Mouse (Mus musculus) hindbrain, embryonic 13.5 days (tissue): ENCODE results near the gene Fam3a. TPM values are rescaled to one million over a fixed set of nuclear protein-coding genes. Genes with fewer than 3 reads are reported as not detected.

ENCODE experiments used
- ATAC-seq: fragments of 200-750 bp; cut with Nextera tagmentation; 2 replicates; pipeline ENCODE4 v1.8.0; 2017; ENCODE audit warnings: moderate TSS enrichment; ENCODE audit not compliant: low FRiP score
- H3K27ac ChIP-seq: fragments of 300-500 bp; sonication (generic); 2 replicates; pipeline ENCODE4 v1.5.1; 2015; ENCODE audit warnings: inconsistent platforms, mild to moderate bottlenecking, moderate library complexity
- H3K27me3 ChIP-seq: fragments of 300-500 bp; sonication (generic); 2 replicates; pipeline ENCODE4 v1.6.1; 2015; ENCODE audit warnings: mild to moderate bottlenecking, inconsistent platforms
- H3K36me3 ChIP-seq: fragments of 300-500 bp; sonication (generic); 2 replicates; pipeline ENCODE4 v1.6.1; 2015; ENCODE audit warnings: mild to moderate bottlenecking, inconsistent platforms
- H3K4me1 ChIP-seq: fragments of 300-500 bp; sonication (generic); replicated peaks from 2 replicates; pipeline ENCODE4 v1.6.1; 2015; ENCODE audit warnings: inconsistent platforms
- H3K4me2 ChIP-seq: fragments of 300-500 bp; sonication (generic); 2 replicates; pipeline ENCODE4 v1.6.1; 2015; ENCODE audit warnings: inconsistent platforms, mild to moderate bottlenecking, moderate library complexity
- H3K4me3 ChIP-seq: fragments of 300-500 bp; sonication (generic); 2 replicates; pipeline ENCODE4 v1.5.1; 2015; ENCODE audit warnings: mild to moderate bottlenecking, inconsistent platforms
- H3K9ac ChIP-seq: fragments of 300-500 bp; sonication (generic); 2 replicates; pipeline ENCODE4 v1.6.1; 2015; ENCODE audit warnings: mild to moderate bottlenecking, inconsistent platforms
- H3K9me3 ChIP-seq: fragments of 300-500 bp; sonication (generic); 2 replicates; pipeline ENCODE4 v1.6.1; 2016; ENCODE audit warnings: inconsistent platforms
- WGBS: fragments of 180-500 bp; shearing (Covaris S2); methylation state at CpG from one replicate; pipeline ENCODE4 v1.1.7; 2015; 5-methylcytosine and 5-hydroxymethylcytosine counted together
- polyA plus RNA-seq: library from polyadenylated mRNA; unstranded; fragments of >200 nt; fragmentation: Nextera tagmentation; extraction: Ambion mirVana; gene quantifications from 2 replicates; pipeline ENCODE4 v1.2.1, GENCODE M21; 2015

The Fam3a gene
- polyA plus RNA-seq = 36.3 and 36.5 TPM in 2 replicates

GRCm38 (mm10) chrX:74392535-74393443 lies at the start of gene Fam3a, which contains the start of gene Ikbkg:
Gene Fam3a (minus strand): TSS chrX:74393272.
Gene Ikbkg (plus strand): TSS chrX:74393290.
- H3K9ac ChIP-seq = peak within 1 kb of the TSS; percentile 78
- peak within 1 kb of the TSS; percentile 51 for H3K4me3 ChIP-seq
- no peaks in the 10 kb centered on the region for H3K36me3 ChIP-seq
- H3K4me1 ChIP-seq = peaks cover 7% of the 10 kb centered on the region
- peak within 1 kb of the TSS; percentile 88 for H3K27ac ChIP-seq
- H3K9me3 ChIP-seq = no peaks in the 10 kb centered on the region
- WGBS = 22% methylated on average over 30 of the region's 30 CpGs
- H3K4me2 ChIP-seq = peak within 1 kb of the TSS; percentile 65
- H3K27me3 ChIP-seq = no peaks in the 10 kb centered on the region
- ATAC-seq = peak; percentile 100

DNA sequence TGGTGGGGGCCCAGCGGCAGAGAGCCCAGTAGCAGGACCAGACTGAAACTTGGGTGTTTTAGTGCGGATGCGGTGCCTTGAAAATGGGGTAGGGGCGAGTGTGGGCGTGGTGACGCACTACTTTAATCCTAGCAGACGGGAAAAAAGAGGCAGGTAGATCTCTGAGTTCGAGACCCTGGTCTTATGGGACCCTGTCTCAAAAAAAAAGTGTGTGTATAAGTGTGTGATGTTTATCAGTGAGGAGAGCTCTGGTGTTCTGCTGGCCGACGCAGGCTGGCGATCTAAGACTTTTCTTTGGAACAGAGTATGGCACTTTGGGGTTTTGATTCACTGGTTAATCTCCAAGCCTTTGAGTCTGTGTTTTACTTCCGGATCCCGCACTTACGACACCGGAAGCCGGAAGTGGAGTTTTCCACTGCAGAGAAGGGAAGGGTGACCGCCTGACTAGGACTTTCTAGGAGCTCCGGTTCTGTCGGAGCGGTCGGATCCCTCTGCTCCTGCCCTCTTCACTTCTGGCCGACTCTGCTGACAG lies 36.3 kb upstream of the Fam3a start:
- ATAC-seq = peak; percentile 72
- Histone ChIP-seq H3K9me3 (no peaks in the 10 kb centered on the region), H3K36me3 (peaks cover 17% of the 10 kb centered on the region), H3K4me1 (peaks cover 13% of the 10 kb centered on the region), H3K4me2 (peak overlapping the region; percentile 55), H3K9ac (peak overlapping the region; percentile 68), H3K4me3 (peak overlapping the region; percentile 53), H3K27me3 (no peaks in the 10 kb centered on the region), H3K27ac (peak overlapping the region; percentile 89)
- WGBS = 25% methylated on average over 22 of the region's 22 CpGs

GRCm38 (mm10) chrX:74428826-74429276 lies 35.8 kb upstream of the Fam3a start, which contains the start of gene G6pdx:
Gene G6pdx (minus strand): TSS chrX:74429194.
- H3K4me2 ChIP-seq = peak within 1 kb of the TSS; percentile 55
- H3K4me3 ChIP-seq = peak within 1 kb of the TSS; percentile 53
- peaks cover 13% of the 10 kb centered on the region for H3K4me1 ChIP-seq
- peaks cover 12% of the 10 kb centered on the region for H3K36me3 ChIP-seq
- H3K27me3 ChIP-seq = no peaks in the 10 kb centered on the region
- peak; percentile 88 for ATAC-seq
- peak within 1 kb of the TSS; percentile 68 for H3K9ac ChIP-seq
- H3K9me3 ChIP-seq = no peaks in the 10 kb centered on the region
- 22% methylated on average over 25 of the region's 25 CpGs for WGBS
- peak within 1 kb of the TSS; percentile 89 for H3K27ac ChIP-seq

DNA sequence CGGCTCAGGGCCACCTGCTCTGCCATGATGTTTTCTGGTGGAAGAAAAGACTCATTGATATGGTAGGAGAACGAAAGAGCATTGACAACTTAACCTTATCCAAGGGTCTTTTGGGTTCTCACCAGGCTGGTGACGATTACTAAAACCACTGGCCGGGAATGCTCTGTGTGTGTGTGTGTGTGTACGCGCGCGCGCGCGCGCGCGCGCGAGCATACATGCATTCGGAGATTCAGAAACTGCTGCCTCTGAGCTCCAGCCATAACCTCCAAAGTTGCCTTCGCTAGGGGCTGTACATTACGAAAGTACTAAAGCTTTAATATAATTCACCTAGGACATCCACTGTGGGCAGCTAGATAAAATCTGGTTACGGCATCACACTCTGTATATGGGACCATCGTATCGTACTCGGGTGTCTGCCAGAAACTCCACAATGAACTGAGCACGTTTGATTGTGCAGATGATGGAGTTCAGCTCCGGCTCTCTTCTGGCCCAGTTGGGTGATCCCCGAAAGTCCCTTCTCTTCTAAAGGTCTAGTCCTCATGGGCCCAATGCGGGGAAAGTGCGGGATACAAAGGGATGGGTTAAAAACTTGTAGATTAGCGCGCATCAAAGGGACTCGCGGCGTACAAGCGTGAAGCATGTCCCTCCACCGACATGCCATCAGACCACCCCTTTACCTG lies 35.2 kb upstream of the Fam3a start:
- Histone ChIP-seq H3K36me3 (peaks cover 8% of the 10 kb centered on the region), H3K27ac (peak overlapping the region; percentile 89), H3K9me3 (no peaks in the 10 kb centered on the region), H3K4me3 (peak overlapping the region; percentile 53), H3K4me2 (peak overlapping the region; percentile 55), H3K9ac (peak overlapping the region; percentile 65), H3K27me3 (no peaks in the 10 kb centered on the region), H3K4me1 (peaks cover 13% of the 10 kb centered on the region)
- peak; percentile 61 for ATAC-seq
- 31% methylated on average over 35 of the region's 35 CpGs for WGBS

- H3K27me3 ChIP-seq = no peaks in the 10 kb centered on the region
- no peak overlapping the region for H3K4me3 ChIP-seq
- no peak for ATAC-seq
- H3K4me2 ChIP-seq = no peak overlapping the region
- H3K36me3 ChIP-seq = no peaks in the 10 kb centered on the region; the same call in 1 of the 2 replicates
- H3K9me3 ChIP-seq = no peaks in the 10 kb centered on the region
- WGBS = 92% methylated on average over 3 of the region's 3 CpGs
- no peak overlapping the region for H3K9ac ChIP-seq
- no peak overlapping the region for H3K27ac ChIP-seq
- H3K4me1 ChIP-seq = peaks cover 13% of the 10 kb centered on the region
Measured at GRCm38 (mm10) chrX:74427116-74427515, 34.0 kb upstream of the Fam3a start.

- Histone ChIP-seq H3K4me3 (no peak overlapping the region), H3K9me3 (no peaks in the 10 kb centered on the region), H3K4me2 (no peak overlapping the region), H3K27ac (no peak overlapping the region), H3K9ac (no peak overlapping the region), H3K36me3 (no peaks in the 10 kb centered on the region; the same call in 1 of the 2 replicates), H3K4me1 (peaks cover 13% of the 10 kb centered on the region), H3K27me3 (no peaks in the 10 kb centered on the region)
- ATAC-seq = no peak
- 76% methylated on average over 1 of the region's 1 CpGs for WGBS
Measured at GRCm38 (mm10) chrX:74426256-74426655, 33.2 kb upstream of the Fam3a start.

DNA sequence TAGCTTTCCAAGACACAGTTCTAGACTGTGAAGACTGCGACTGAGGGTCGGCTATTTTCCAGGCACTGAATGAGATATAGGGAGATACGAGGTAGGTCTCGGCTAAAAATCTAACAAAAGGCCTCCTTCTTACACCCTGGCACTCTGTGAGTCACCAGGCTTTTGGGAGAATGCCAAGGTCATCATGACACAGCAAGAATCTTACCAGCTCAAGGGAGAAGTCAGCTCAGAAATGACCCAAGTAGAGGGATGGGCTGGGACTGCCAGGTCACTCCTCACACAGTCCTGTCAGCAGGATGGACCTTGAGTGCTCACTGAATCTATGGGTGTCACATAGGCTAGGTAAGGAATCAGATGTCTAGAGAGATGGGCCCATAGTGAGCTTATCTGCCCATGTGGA lies 32.1 kb upstream of the Fam3a start:
- H3K4me1 ChIP-seq = peaks cover 11% of the 10 kb centered on the region
- no peaks in the 10 kb centered on the region for H3K27me3 ChIP-seq
- H3K9ac ChIP-seq = no peak overlapping the region
- no peak for ATAC-seq
- 92% methylated on average over 4 of the region's 4 CpGs for WGBS
- no peak overlapping the region for H3K4me3 ChIP-seq
- H3K27ac ChIP-seq = no peak overlapping the region
- H3K9me3 ChIP-seq = no peaks in the 10 kb centered on the region
- no peak overlapping the region for H3K4me2 ChIP-seq
- no peaks in the 10 kb centered on the region; the same call in 1 of the 2 replicates for H3K36me3 ChIP-seq

- Histone ChIP-seq H3K4me3 (no peak overlapping the region), H3K4me2 (no peak overlapping the region), H3K36me3 (no peaks in the 10 kb centered on the region; the same call in 1 of the 2 replicates), H3K27me3 (no peaks in the 10 kb centered on the region), H3K4me1 (peaks cover 8% of the 10 kb centered on the region), H3K9me3 (no peaks in the 10 kb centered on the region), H3K27ac (no peak overlapping the region), H3K9ac (no peak overlapping the region)
- ATAC-seq = no peak
Measured at GRCm38 (mm10) chrX:74424443-74424842, 31.4 kb upstream of the Fam3a start.

DNA sequence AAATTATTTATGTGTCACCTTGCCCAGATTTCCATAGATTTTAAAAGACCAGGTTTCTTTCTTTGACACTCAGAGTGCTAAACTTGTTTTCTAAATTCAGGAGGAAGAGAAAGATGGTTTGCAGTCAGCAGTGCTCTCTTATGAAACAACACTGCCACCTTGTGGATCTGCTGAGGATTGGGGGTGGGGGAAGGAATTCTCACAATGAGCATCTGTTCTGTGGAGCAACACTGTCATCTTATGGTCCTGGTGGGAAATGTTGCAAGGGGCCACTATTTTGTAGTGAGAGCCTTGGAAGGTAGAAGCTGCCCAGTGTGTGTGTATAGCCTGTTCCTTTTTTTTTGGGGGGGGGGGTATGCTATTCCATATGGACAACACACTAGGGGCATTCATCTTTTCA lies 20.3 kb upstream of the Fam3a start:
- no peaks in the 10 kb centered on the region for H3K9me3 ChIP-seq
- no peaks in the 10 kb centered on the region; the same call in none of the 2 replicates for H3K36me3 ChIP-seq
- H3K27me3 ChIP-seq = no peaks in the 10 kb centered on the region
- no peak overlapping the region for H3K4me2 ChIP-seq
- no peak overlapping the region for H3K27ac ChIP-seq
- no peaks in the 10 kb centered on the region for H3K4me1 ChIP-seq
- H3K9ac ChIP-seq = no peak overlapping the region
- H3K4me3 ChIP-seq = no peak overlapping the region
- ATAC-seq = peak; percentile 83

DNA sequence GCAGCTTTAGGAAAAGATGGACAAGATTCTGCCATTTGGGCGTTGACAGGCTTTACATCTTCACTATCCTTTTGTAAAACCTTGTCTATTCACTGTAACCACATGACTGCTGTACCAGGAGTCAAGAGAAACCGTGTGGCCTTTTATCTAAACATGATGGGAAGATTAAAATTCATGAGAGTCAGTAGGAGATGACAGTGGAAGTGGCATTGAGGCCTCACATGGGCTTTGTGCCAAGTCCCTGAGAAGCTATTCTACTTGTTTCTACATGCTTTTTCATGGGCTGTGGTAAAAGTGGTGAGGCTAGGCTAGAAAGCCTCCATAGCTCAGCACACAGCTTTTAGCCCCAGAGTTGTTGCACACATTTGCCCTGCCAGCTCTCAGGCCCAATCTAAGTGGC lies 15.3 kb upstream of the Fam3a start:
- Histone ChIP-seq H3K9me3 (no peaks in the 10 kb centered on the region), H3K4me2 (no peak overlapping the region), H3K27me3 (no peaks in the 10 kb centered on the region), H3K9ac (no peak overlapping the region), H3K36me3 (no peaks in the 10 kb centered on the region; the same call in none of the 2 replicates), H3K27ac (no peak overlapping the region), H3K4me1 (no peaks in the 10 kb centered on the region), H3K4me3 (no peak overlapping the region)
- WGBS = 42% methylated on average over 2 of the region's 2 CpGs
- ATAC-seq = no peak

GRCm38 (mm10) chrX:74400136-74400535 lies 7.1 kb upstream of the Fam3a start:
- H3K36me3 ChIP-seq = no peaks in the 10 kb centered on the region
- WGBS = 88% methylated on average over 3 of the region's 3 CpGs
- H3K27me3 ChIP-seq = no peaks in the 10 kb centered on the region
- H3K4me1 ChIP-seq = no peaks in the 10 kb centered on the region
- no peaks in the 10 kb centered on the region for H3K9me3 ChIP-seq
- H3K4me3 ChIP-seq = no peak overlapping the region
- no peak for ATAC-seq
- H3K9ac ChIP-seq = no peak overlapping the region
- H3K27ac ChIP-seq = no peak overlapping the region
- no peak overlapping the region for H3K4me2 ChIP-seq

GRCm38 (mm10) chrX:74388153-74388552 lies 4.9 kb downstream of the Fam3a start:
- Histone ChIP-seq H3K4me3 (no peak overlapping the region), H3K9ac (no peak overlapping the region), H3K4me2 (no peak overlapping the region), H3K9me3 (no peaks in the 10 kb centered on the region), H3K27me3 (no peaks in the 10 kb centered on the region), H3K36me3 (peaks cover 19% of the 10 kb centered on the region), H3K4me1 (peaks cover 7% of the 10 kb centered on the region), H3K27ac (no peak overlapping the region)
- no peak for ATAC-seq
